Mouse (Mus musculus) G1E-ER4 (cell line): ENCODE measurements around the gene Sec31a. TPM values are rescaled to one million over a fixed set of nuclear protein-coding genes. Genes with fewer than 3 reads are reported as not detected.

Source experiments
- GATA1 ChIP-seq: IDR thresholded peaks from one replicate; pipeline ENCODE4 v1.8.0; 2012; ENCODE audit warnings: low read length, inconsistent platforms
- polyA plus RNA-seq: library from polyadenylated mRNA; stranded (reverse); fragments of >175 nt; gene quantifications from 2 replicates; pipeline ENCODE4 v1.2.3, GENCODE M21; 2012

The Sec31a gene
- 134 and 159 TPM in 2 replicates for polyA plus RNA-seq

GRCm38 (mm10) chr5:100415761-100416590 lies at the start of gene Sec31a:
Gene Sec31a, minus strand, starts transcription at chr5:100416234.
- no peak for TF ChIP-seq GATA1

GRCm38 (mm10) chr5:100462374-100462773 lies 46.3 kb upstream of the Sec31a start:
- TF ChIP-seq GATA1 = no peak

GRCm38 (mm10) chr5:100461526-100461925 lies 45.5 kb upstream of the Sec31a start:
- TF ChIP-seq GATA1 = no peak

- TF ChIP-seq GATA1 = no peak
These were observed 43.4 kb upstream of the Sec31a start for GRCm38 (mm10) chr5:100459468-100459867.

GRCm38 (mm10) chr5:100451871-100452270 lies 35.8 kb upstream of the Sec31a start:
- no peak for TF ChIP-seq GATA1

GRCm38 (mm10) chr5:100438796-100439195 lies 22.8 kb upstream of the Sec31a start:
- TF ChIP-seq GATA1 = no peak

- TF ChIP-seq GATA1 = no peak
These were observed 21.9 kb upstream of the Sec31a start for GRCm38 (mm10) chr5:100437917-100438316.

- TF ChIP-seq GATA1 = no peak
These were observed 21.1 kb upstream of the Sec31a start for GRCm38 (mm10) chr5:100437086-100437485.

GRCm38 (mm10) chr5:100430966-100431365 lies 14.9 kb upstream of the Sec31a start:
- TF ChIP-seq GATA1 = no peak

- TF ChIP-seq GATA1 = no peak
These were observed 14.0 kb upstream of the Sec31a start for GRCm38 (mm10) chr5:100430076-100430390.

- no peak for TF ChIP-seq GATA1
These were observed 13.5 kb upstream of the Sec31a start for GRCm38 (mm10) chr5:100429344-100430075.

GRCm38 (mm10) chr5:100428734-100429343 lies 12.8 kb upstream of the Sec31a start:
- TF ChIP-seq GATA1 = no peak

GRCm38 (mm10) chr5:100428031-100428733 lies 12.1 kb upstream of the Sec31a start:
- TF ChIP-seq GATA1 = no peak

- TF ChIP-seq GATA1 = no peak
These were observed 11.2 kb upstream of the Sec31a start for GRCm38 (mm10) chr5:100427276-100427675.

- no peak for TF ChIP-seq GATA1
These were observed 8.2 kb upstream of the Sec31a start for GRCm38 (mm10) chr5:100424252-100424651.

- TF ChIP-seq GATA1 = no peak
These were observed 7.6 kb upstream of the Sec31a start for GRCm38 (mm10) chr5:100423626-100424025.
